Mouse (Mus musculus) ES-Bruce4 (cell line): Measurements from ENCODE around the gene Obsl1.

Experiments
- CTCF ChIP-seq: IDR thresholded peaks from one replicate; pipeline ENCODE4 v1.8.1; 2011; ENCODE audit warnings: low read depth, low read length
- POLR2A ChIP-seq: IDR thresholded peaks from one replicate; pipeline ENCODE4 v1.8.1; 2011; ENCODE audit warnings: low read length; ENCODE audit not compliant: insufficient read depth

- TF ChIP-seq CTCF (no peak), POLR2A (no peak)
Measured at GRCm38 (mm10) chr1:75502945-75503650, 3.2 kb downstream of the Obsl1 start.
